Mouse (Mus musculus) lung, postnatal 10 days (tissue): ENCODE measurements around the gene Plekhn1.

ENCODE experiments used
- DNase-seq: peaks from one replicate; pipeline ENCODE4 v3.0.0; 2021

Gene Plekhn1

GRCm38 (mm10) chr4:156183747-156184146 is 50.9 kb downstream of the Plekhn1 start:
- no peak for DNase-seq

- DNase-seq, result no peak
Measured at GRCm38 (mm10) chr4:156177630-156178029, 57.0 kb downstream of the Plekhn1 start.

GRCm38 (mm10) chr4:156171828-156172227 is 62.8 kb downstream of the Plekhn1 start:
- no peak for DNase-seq
